22 mouse cellular contexts compared by ENCODE assay signal in the genomic region with DNA sequence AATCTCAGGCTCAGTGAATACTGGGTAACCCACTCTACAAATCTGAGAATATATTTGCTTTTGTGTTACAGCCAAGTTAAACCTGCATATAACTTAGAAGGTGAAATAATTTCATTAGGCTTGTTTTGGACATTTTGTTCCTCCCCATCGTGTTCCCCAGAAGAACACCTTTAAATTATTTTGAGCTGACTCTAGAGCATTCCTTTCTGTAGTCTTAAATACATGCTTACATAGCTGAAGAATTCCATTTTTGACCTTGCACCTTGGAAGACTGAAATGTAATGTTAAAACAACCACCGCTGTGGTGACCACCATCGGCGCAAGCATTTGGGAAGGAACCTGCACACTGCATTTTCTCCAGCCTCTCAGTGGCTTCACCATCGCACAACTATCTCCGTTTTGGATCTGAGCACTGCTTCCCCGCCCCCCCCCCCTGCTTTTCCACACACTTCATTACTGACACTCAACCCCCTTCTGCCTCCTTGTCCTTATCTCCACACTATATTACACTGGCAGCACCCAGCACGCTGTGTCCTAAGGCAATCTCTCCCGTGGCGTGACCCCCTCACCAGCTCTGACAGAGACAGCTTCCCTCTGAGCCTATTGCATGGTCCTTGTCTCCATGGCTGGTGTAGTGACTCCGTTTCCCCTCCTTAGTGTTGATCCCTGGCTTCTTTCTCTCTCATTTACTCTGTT. TPM values are rescaled to one million over a fixed set of nuclear protein-coding genes. Genes with fewer than 3 reads are reported as not detected.
DNase-seq lines count a peak whose midpoint lies in the region; ATAC-seq and TF ChIP-seq lines count a peak whose summit lies in the region.
"Had no signal": no experiment of that assay in that cellular context is flagged by ENCODE, and none has a peak within 500 bp of the region (broad histone marks: within the 10 kb centered on the region; RNA-seq: fewer than 3 reads in every experiment).

No protein-coding gene starts in this region.

- H3K36me3 ChIP-seq in hindbrain, embryonic 10.5 days, result no peaks in the 10 kb centered on the region
- H3K36me3 ChIP-seq in hindbrain, postnatal 0 days (ENCODE audit: insufficient read depth, low read length), result no peaks in the 10 kb centered on the region
- H3K36me3 ChIP-seq in lung, embryonic 16.5 days (ENCODE audit: control insufficient read depth, insufficient read depth, low read length), result no peaks in the 10 kb centered on the region
- no peaks in the 10 kb centered on the region for H3K36me3 ChIP-seq in liver, embryonic 16.5 days (ENCODE audit: control insufficient read depth, insufficient read depth)
- H3K36me3 ChIP-seq: intestine, embryonic 15.5 days; limb, embryonic 15.5 days; midbrain, embryonic 13.5 days; neural tube, embryonic 12.5 days had no signal

- no peaks in the 10 kb centered on the region for H3K27me3 ChIP-seq in hindbrain, embryonic 10.5 days (ENCODE audit: insufficient read depth, poor library complexity, severe bottlenecking)
- no peaks in the 10 kb centered on the region for H3K27me3 ChIP-seq in hindbrain, postnatal 0 days (ENCODE audit: insufficient read depth, low read length)
- no peaks in the 10 kb centered on the region for H3K27me3 ChIP-seq in lung, embryonic 16.5 days (ENCODE audit: control insufficient read depth, insufficient read depth, low read depth, low read length)
- no peaks in the 10 kb centered on the region for H3K27me3 ChIP-seq in liver, embryonic 16.5 days (ENCODE audit: control insufficient read depth, insufficient read depth, low read depth, low read length)
- H3K27me3 ChIP-seq: forebrain, embryonic 13.5 days; intestine, embryonic 15.5 days; limb, embryonic 15.5 days; midbrain, embryonic 13.5 days; neural tube, embryonic 12.5 days had no signal

- H3K27ac ChIP-seq in hindbrain, embryonic 10.5 days, result peak overlapping the region; percentile 50; the same call in 1 of the 2 replicates
- no peak overlapping the region for H3K27ac ChIP-seq in hindbrain, postnatal 0 days
- H3K27ac ChIP-seq in lung, embryonic 16.5 days (ENCODE audit: low read length), result peak overlapping the region; percentile 99
- H3K27ac ChIP-seq in liver, embryonic 16.5 days (ENCODE audit: low read length), result peak overlapping the region; percentile 56; the same call in 1 of the 2 replicates
- H3K27ac ChIP-seq: forebrain, embryonic 13.5 days; hindbrain, embryonic 14.5 days; intestine, embryonic 15.5 days; limb, embryonic 15.5 days; midbrain, embryonic 13.5 days; neural tube, embryonic 12.5 days; stomach, postnatal 0 days had no signal

- no peaks in the 10 kb centered on the region for H3K9me3 ChIP-seq in hindbrain, embryonic 10.5 days
- no peaks in the 10 kb centered on the region for H3K9me3 ChIP-seq in hindbrain, postnatal 0 days (ENCODE audit: low read length)
- no peaks in the 10 kb centered on the region for H3K9me3 ChIP-seq in lung, embryonic 16.5 days (ENCODE audit: control insufficient read depth, low read length)
- H3K9me3 ChIP-seq in liver, embryonic 16.5 days (replicated peaks; ENCODE audit: control insufficient read depth, low read length), result no peaks in the 10 kb centered on the region
- H3K9me3 ChIP-seq: forebrain, embryonic 13.5 days; intestine, embryonic 15.5 days; limb, embryonic 15.5 days; midbrain, embryonic 13.5 days; neural tube, embryonic 12.5 days had no signal

- ATAC-seq in hindbrain, postnatal 0 days, result no peak
- no peak for ATAC-seq in lung, embryonic 16.5 days (ENCODE audit: low read depth)
- ATAC-seq in liver, embryonic 16.5 days (ENCODE audit: low read depth), result no peak
- ATAC-seq: activated CD4-positive, CD25-positive, alpha-beta regulatory T cell, adult 4 months; CD4-positive, CD25-positive, alpha-beta regulatory T cell, adult 4 months; forebrain, embryonic 13.5 days; intestine, embryonic 15.5 days; midbrain, embryonic 13.5 days had no signal

- no peak overlapping the region for H3K9ac ChIP-seq in hindbrain, postnatal 0 days (replicated peaks; ENCODE audit: low read length)
- peak overlapping the region; percentile 43; the same call in 1 of the 2 replicates for H3K9ac ChIP-seq in lung, embryonic 16.5 days (ENCODE audit: low read length)
- H3K9ac ChIP-seq in liver, embryonic 16.5 days (ENCODE audit: low read depth, low read length), result peak overlapping the region; percentile 5; the same call in 1 of the 2 replicates
- H3K9ac ChIP-seq: forebrain, embryonic 13.5 days; hindbrain, embryonic 14.5 days; intestine, embryonic 15.5 days; limb, embryonic 15.5 days; midbrain, embryonic 13.5 days; neural tube, embryonic 12.5 days had no signal

- WGBS in hindbrain, embryonic 10.5 days, result 78% methylated on average over 11 of the region's 11 CpGs
- 82% methylated on average over 11 of the region's 11 CpGs for WGBS in hindbrain, postnatal 0 days
- 25% methylated on average over 10 of the region's 11 CpGs for whole genome bisulfite sequencing in lung, embryonic 16.5 days
- 48% methylated on average over 10 of the region's 11 CpGs for WGBS in liver, embryonic 16.5 days (ENCODE audit: insufficient replicate concordance)

- H3K4me1 ChIP-seq in hindbrain, embryonic 10.5 days (replicated peaks), result peaks cover 63% of the 10 kb centered on the region
- peaks cover 28% of the 10 kb centered on the region for H3K4me1 ChIP-seq in hindbrain, postnatal 0 days (ENCODE audit: insufficient read depth, low read length)
- H3K4me1 ChIP-seq in lung, embryonic 16.5 days (replicated peaks; ENCODE audit: control insufficient read depth, insufficient read depth, low read length), result peaks cover 57% of the 10 kb centered on the region
- peaks cover 65% of the 10 kb centered on the region for H3K4me1 ChIP-seq in liver, embryonic 16.5 days (ENCODE audit: control insufficient read depth, low read depth, low read length)

- no peak overlapping the region for H3K4me2 ChIP-seq in hindbrain, postnatal 0 days (ENCODE audit: low read depth, low read length)
- H3K4me2 ChIP-seq in lung, embryonic 16.5 days (ENCODE audit: low read depth, low read length), result 0 out of 2 replicates have a peak overlapping the region, but pooled peaks have one; percentile 5
- H3K4me2 ChIP-seq in liver, embryonic 16.5 days (ENCODE audit: low read depth, low read length), result no peak overlapping the region
- H3K4me2 ChIP-seq: forebrain, embryonic 13.5 days; hindbrain, embryonic 14.5 days; intestine, embryonic 15.5 days; limb, embryonic 15.5 days; midbrain, embryonic 13.5 days; neural tube, embryonic 12.5 days had no signal

- H3K4me3 ChIP-seq in hindbrain, embryonic 10.5 days, result no peak overlapping the region
- H3K4me3 ChIP-seq in hindbrain, postnatal 0 days (ENCODE audit: low read length), result no peak overlapping the region
- no peak overlapping the region for H3K4me3 ChIP-seq in lung, embryonic 16.5 days (ENCODE audit: low read length)
- no peak overlapping the region for H3K4me3 ChIP-seq in liver, embryonic 16.5 days (ENCODE audit: low read depth, low read length)
- H3K4me3 ChIP-seq: forebrain, embryonic 13.5 days; intestine, embryonic 15.5 days; limb, embryonic 15.5 days; midbrain, embryonic 13.5 days; neural tube, embryonic 12.5 days had no signal

- peak; percentile 66 for DNase-seq in heart, adult 11 months
- DNase-seq in heart, adult 9 months (ENCODE audit: low spot score in 2 of 2), result no peak
- DNase-seq in hindbrain, embryonic 10.5 days (ENCODE audit: low spot score), result no peak
- DNase-seq in hindbrain, postnatal 0 days (ENCODE audit: low spot score), result no peak
- DNase-seq in lung, postnatal 4 days, result no peak
- DNase-seq: adrenal gland, postnatal 10 days; cerebellum, adult 9-10 months; gastrocnemius, postnatal 10 days; right cerebral cortex, postnatal 4 days; thymus, postnatal 25 days had no signal

- no peak for TF ChIP-seq CTCF in hindbrain, postnatal 0 days (IDR thresholded peaks at IDR 0.05; ENCODE audit: low read depth)

RNA-seq across cellular contexts. Expression of gene Scd2, which starts 5.9 kb away (rescaled TPM):
- polyA plus RNA-seq in hindbrain, embryonic 10.5 days (2016; fragmentation: Nextera tagmentation; extraction: Ambion mirVana), result 333 and 352 TPM in 2 replicates
- total RNA-seq in hindbrain, postnatal 0 days (2014; rRNA removed), result 1,071 and 1,235 TPM in 2 replicates
- 274 and 291 TPM in 2 replicates for polyA plus RNA-seq in hindbrain, postnatal 0 days (2015; fragmentation: Nextera tagmentation; extraction: Ambion mirVana)
- 225 and 232 TPM in 2 replicates for polyA plus RNA-seq in lung, embryonic 16.5 days (2015; fragmentation: Nextera tagmentation; extraction: Ambion mirVana)
- polyA plus RNA-seq in liver, embryonic 16.5 days (2015; fragmentation: Nextera tagmentation; extraction: Ambion mirVana), result 131 and 147 TPM in 2 replicates

RNA-seq across cellular contexts. Expression of gene Scd4, which starts 45.3 kb away (rescaled TPM):
- 0.09 TPM in 1 of 2 replicates, not detected in the other for polyA plus RNA-seq in hindbrain, embryonic 10.5 days (2016; fragmentation: Nextera tagmentation; extraction: Ambion mirVana)
- total RNA-seq in hindbrain, postnatal 0 days (2014; rRNA removed), result 0.84 and 1.5 TPM in 2 replicates
- polyA plus RNA-seq in hindbrain, postnatal 0 days (2015; fragmentation: Nextera tagmentation; extraction: Ambion mirVana), result 0.09 and 0.16 TPM in 2 replicates
- 0.40 and 0.49 TPM in 2 replicates for polyA plus RNA-seq in lung, embryonic 16.5 days (2015; fragmentation: Nextera tagmentation; extraction: Ambion mirVana)
- 0.04 and 0.07 TPM in 2 replicates for polyA plus RNA-seq in liver, embryonic 16.5 days (2015; fragmentation: Nextera tagmentation; extraction: Ambion mirVana)
- polyA plus RNA-seq: embryonic facial prominence, embryonic 11.5 days had no signal
